ENCODE assay signal across 19 mouse cellular contexts in genomic region chr11:85167503-85167902, GRCm38 (mm10). TPM values are rescaled to one million over a fixed set of nuclear protein-coding genes. Genes with fewer than 3 reads are reported as not detected.
DNase-seq lines count a peak whose midpoint lies in the region.
"Had no signal": no experiment of that assay in that cellular context is flagged by ENCODE, and none has a peak within 500 bp of the region (broad histone marks: within the 10 kb centered on the region; RNA-seq: fewer than 3 reads in every experiment).

No protein-coding gene starts in this region.

- DNase-seq in adrenal gland, adult 8-10 months = peak; percentile 42
- DNase-seq in adrenal gland, adult 18-20 months (ENCODE audit: low spot score in 2 of 2) = no peak
- peak; percentile 64 for DNase-seq in ovary, adult 18-20 months (ENCODE audit: low spot score)
- DNase-seq in ovary, postnatal 14 days (ENCODE audit: low spot score) = no peak
- peak; percentile 36 to 46 for DNase-seq in adrenal gland, postnatal 36 days
- DNase-seq in testis, postnatal 14 days (ENCODE audit: low spot score) = peak; percentile 48
- DNase-seq: cerebellum, adult 11 months; cerebellum, adult 2 months; cerebellum, adult 9-11 months; cerebellum, postnatal 25 days; forebrain, postnatal 0 days; gastrocnemius, adult 2 months; gastrocnemius, postnatal 14 days; heart, adult 18-20 months; heart, postnatal 10 days; heart, postnatal 4 days had no signal

RNA-seq across cellular contexts. Expression of gene 1700125H20Rik, which starts 2.7 kb away (rescaled TPM):
- total RNA-seq in adrenal gland, adult 8-10 months (2022) = 1 to 10 TPM in 2 of 4 experiments, under 1 TPM in 1, not detected in 1; 0.32 to 3.8 (median 2.4) TPM
- total RNA-seq in adrenal gland, adult 18-20 months (2021) = 1 to 10 TPM in 1 of 2 experiments, not detected in 1; 2.7 TPM
- 1 to 10 TPM in 1 of 2 experiments, not detected in 1; 3.9 TPM for total RNA-seq in adrenal gland, postnatal 36 days (2021)
- total RNA-seq: common myeloid progenitor, adult 5-6 weeks; gastrocnemius, adult 2 months; gastrocnemius, postnatal 14 days; heart, adult 18-20 months; heart, postnatal 10 days; hindbrain, postnatal 0 days; MEL had no signal

RNA-seq across cellular contexts. Expression of gene Usp32, which starts 27.5 kb away (rescaled TPM):
- total RNA-seq in adrenal gland, adult 8-10 months (2022) = 10 to 100 TPM; 43.6 to 53.1 (median 51.9) TPM
- total RNA-seq in adrenal gland, adult 18-20 months (2021) = 10 to 100 TPM; 30.8 to 44.2 TPM
- total RNA-seq in adrenal gland, postnatal 36 days (2021) = 10 to 100 TPM; 38.9 to 42.5 TPM

Comparison
In these comparisons a context has a peak if more than half of its experiments do, and no peak if none do; other contexts are left out.
1. DNase-seq: peak in adrenal gland, adult 8-10 months (single experiment), ovary, adult 18-20 months (single experiment), adrenal gland, postnatal 36 days (2 of 2) and testis, postnatal 14 days (single experiment); none in adrenal gland, adult 18-20 months (0 of 2) and ovary, postnatal 14 days (single experiment).